Mouse (Mus musculus): ENCODE data around the gene Setd2.

Setd2 gene

DNA sequence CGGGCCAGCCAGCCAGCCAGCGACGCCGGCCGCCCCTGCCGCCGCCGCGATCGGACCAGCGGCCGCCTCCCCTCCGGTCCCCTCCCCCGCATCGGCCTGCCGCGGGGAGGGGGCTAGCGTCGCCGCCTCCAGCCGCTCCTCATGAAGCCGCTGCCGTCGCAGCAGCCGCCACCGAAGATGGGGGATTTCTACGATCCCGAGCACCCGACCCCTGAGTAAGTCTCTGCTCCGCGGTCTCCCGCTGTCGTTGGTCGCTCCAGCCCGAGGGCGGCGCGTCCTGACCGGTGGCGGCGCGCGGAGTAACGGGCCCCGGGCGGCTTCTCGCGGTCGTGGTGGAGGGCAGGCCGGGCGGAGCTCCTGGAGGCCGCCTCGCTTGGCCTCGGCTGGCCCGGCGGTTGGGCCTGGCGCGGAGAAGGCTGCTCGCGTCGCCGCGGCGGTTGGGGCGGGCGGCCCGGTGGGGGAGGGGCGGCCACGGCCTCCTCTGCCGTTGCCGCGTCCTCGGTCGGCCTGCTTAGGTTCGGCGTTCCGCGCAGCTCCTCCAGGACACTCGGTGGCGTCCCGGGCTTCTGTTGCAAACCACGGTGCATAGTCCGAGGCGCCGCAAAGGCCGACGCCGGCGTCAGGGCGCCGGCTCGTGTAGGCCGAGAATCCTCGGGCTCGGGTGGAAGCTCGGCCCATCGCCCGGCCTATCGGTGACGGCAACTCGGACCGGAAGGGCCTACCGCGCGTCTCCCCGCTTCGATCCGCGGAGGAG is at the start of gene Setd2:
Gene Setd2 (plus strand): TSS at position 60 of the 754 bp plus-strand sequence.
- peak; percentile 18 to 47 for DNase-seq (ENCODE audit: low spot score in 2 of 2)

DNA sequence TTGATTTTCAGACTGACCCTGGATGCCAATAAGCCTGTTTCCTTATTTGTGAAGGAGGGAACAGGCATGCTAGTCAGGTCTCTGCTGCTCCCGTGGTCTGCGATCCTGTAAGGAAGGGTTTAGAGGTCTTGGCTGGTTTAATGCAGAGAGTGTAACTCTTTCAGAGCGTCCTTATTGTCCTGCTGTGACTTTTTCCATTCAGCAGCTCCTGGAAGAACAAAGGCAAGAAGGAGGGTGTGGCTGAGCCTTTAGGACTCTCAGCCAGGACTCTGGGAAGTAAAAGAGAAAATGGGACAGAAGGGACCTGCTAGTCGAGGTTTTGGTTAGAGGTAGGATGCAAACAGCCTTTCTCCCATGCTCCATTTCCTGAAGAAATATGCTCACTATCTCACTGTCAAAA is 43.6 kb upstream of the Setd2 start:
- DNase-seq (ENCODE audit: low spot score in 2 of 2): no peak

DNA sequence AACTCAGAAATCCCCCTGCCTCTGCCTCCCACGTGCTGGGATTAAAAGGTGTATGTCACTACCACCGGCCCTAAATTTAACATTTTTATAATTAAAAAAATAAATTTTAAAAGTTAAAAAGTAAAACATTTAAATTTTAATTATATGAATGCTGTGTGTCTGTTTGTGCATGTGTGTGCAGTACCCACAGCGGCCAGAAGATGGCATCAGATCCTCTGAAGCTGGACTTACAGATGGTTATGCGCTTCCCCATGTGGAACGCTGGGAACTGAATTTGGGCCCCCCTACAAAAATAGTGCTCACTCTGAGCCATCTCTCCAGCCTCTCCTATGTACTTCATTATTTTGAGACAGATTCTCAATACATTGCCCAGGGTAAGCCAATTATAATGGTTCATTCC is 41.5 kb upstream of the Setd2 start:
- DNase-seq (ENCODE audit: low spot score in 2 of 2): no peak

DNA sequence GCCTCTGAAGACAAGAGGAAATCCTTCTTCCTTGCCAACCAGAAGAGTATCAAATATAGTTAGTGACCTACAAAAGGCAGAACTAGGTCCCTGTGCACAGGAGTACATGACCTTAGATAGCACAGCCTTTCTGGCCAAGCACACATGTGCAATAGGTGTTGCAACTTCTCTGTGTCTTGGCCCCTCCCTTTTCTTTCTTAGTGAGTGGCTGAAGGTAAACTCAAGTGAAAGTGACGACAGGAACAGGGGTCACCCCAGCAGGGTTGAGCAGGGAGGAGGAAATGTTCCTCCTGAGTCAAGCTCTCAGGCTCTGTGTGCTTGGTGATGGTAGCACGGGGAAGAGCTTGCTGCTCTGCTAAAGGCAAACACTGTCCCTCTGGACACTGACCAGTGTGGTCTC is 6.7 kb upstream of the Setd2 start:
- no peak for DNase-seq (ENCODE audit: low spot score in 2 of 2)

DNA sequence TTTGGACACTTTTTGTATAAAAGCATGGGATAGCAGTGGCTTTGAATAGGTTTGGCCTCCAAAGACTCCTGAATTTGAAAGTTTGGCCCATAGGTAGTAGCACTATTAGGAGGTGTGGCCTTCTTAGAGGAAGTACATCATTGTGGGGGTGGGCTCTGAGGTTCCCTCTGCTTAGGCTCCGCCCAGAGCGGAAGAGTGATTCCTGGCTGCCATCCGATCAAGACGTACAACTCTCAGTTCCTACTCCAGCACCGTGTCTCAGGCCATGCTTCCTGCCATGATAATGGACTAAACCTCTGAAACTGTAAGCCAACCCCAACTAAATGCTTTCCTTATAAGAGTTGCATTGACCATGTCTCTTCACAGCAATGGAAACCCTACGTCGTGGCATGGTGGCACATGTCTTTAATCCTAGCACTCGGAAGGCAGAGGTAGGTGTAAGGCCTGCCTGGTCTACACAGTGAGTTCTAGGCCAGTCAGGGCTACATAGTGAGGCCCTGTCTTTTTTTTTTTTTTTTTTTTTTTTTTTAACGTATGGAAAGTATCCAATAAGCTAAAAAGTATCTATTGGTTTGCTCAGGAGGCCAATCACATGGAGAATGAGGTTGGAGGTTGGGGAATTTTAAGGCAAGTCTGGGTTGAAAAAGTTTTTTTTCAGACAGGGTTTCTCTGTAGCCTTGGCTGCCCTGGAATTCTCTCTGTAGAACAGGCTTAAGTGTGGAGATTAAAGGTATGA is 3.2 kb upstream of the Setd2 start:
- DNase-seq (ENCODE audit: low spot score in 2 of 2): no peak

DNA sequence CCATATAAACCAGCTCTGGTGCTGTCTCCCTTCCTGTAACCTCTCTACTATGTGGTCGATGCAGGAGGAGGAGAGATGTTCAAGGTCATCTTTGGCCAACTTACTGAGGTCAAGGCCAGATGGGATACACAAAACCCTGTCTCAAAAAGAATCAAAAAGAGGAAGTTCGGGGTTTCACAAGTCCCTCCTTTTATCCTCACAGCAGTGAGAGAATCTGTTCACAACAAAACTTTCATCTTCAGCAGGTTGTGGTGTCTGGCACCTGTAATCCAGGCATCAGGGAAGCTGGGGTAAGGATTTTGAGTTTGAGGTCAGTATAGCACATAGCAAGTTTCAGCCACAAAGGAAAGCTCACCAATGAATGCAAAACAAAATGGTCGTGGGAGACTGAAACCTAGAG is 1.7 kb upstream of the Setd2 start:
- DNase-seq (ENCODE audit: low spot score in 2 of 2): no peak

DNA sequence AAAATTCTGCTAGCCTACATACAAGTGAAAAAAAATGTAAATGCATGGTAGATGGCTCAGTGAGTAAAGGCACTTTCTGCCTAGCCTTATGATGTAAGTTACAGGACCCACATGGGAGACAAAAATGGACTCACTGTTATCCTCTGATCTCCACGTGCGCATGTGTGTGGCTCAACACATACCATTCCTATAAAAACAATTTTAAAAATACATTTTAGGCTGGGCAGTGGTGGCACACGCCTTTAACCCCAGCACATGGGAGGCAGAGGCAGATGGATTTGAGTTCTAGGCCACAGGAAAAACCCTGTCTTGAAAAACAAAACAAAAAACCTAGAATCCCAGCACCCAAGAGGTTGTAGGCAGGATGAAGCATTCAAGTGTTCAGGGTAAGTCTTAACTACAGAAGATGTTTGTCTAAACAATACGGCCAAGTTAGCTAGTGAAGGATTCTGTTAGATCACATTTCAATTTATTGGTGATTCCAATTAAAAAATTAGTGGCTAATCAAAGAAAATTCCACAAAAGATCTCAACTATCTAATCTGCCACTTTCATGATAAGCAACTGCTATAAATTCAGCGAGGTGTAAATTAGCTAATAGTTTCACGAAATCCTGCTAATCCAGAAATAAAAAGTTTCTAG is 1.1 kb upstream of the Setd2 start:
- no peak for DNase-seq (ENCODE audit: low spot score in 2 of 2)

DNA sequence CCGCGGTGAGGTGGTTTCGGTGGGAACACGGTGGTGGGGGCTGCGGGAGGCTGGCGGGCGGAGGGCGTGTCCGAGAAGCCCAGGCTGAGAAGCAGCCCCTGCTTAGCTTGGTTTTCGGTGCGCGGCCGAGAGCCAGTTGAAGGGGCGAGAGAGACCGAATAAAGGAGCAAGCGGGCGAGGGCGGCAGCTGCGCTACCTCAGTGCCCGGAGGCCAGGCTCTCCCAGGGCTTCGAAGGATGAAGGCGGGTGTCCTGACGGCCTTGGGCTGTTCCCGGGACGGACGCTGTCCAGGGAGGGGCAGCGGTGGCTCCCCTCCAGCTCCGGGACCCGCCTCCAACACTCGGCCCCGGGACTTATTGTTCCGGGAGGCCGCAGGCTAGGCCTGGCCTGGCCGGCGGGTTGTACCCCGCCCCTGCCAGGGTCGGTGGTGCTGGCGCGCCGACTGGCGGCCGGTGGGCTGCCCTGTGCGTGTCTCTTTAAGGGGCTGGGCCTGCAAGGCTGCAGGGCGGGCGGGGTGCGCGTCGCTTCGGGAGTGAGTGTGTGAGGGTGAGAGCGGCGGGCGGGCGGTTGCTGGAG is 395 bp upstream of the Setd2 start:
- peak; percentile 76 to 93 for DNase-seq (ENCODE audit: low spot score in 2 of 2)

DNA sequence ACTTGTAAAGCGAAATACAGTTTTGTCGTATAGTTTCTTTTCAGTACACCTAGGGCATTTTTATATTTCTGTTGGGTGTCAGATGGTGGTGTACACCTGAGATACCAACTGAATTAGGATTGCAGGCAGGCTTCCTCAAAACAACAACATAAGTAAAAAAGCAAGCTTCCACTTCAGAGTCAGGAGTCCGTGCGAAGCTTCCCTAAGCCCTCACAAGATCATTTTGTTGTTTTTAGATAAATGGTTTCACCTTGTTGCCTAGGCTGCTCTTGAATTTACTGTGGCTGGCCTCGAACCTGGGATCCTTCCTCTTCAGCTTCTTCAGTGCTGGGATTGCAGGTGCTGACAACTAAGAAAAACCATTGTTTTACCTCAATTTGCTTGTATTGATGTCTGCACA is 1.2 kb downstream of the Setd2 start:
- no peak for DNase-seq (ENCODE audit: low spot score in 2 of 2)

DNA sequence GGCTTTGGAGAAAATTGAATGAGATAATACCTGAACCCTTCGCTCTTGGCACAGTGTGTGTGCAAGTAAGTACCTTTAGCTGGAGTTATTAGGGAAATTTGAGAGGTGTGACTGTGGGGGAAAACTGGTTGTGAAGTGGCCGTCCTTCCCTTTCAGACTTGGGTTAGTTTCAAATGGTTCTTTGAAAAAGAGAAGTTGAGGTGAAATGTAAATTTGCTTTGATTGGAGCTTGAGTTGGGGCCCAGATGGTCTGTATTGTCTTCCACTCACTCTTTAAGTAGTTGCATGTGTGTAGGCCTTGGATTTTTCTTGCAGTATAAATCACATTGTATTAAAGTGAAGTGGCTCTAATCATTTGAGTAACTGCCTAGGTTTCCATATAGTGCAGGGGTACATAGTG is 2.7 kb downstream of the Setd2 start:
- no peak for DNase-seq (ENCODE audit: low spot score in 2 of 2)

DNA sequence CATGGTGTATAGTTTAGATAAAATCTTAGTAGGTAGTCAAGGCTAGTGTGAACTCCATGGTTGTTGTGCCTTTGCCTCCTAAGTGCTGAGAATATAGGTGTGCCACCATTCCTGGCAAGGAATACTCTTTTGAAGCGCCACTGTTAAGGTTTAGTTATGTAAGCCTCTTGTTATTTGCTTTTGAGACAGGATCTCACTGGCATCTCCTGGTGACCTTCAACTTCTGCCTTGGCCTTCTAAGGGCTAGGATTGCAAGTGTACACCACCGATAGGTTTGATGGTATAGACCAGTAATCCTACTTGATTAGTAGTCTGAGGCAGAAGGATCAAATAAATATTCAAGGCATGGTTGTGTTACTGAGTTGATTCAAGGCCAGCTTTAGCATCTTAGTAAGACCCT is 4.2 kb downstream of the Setd2 start:
- DNase-seq (ENCODE audit: low spot score in 2 of 2): no peak

DNA sequence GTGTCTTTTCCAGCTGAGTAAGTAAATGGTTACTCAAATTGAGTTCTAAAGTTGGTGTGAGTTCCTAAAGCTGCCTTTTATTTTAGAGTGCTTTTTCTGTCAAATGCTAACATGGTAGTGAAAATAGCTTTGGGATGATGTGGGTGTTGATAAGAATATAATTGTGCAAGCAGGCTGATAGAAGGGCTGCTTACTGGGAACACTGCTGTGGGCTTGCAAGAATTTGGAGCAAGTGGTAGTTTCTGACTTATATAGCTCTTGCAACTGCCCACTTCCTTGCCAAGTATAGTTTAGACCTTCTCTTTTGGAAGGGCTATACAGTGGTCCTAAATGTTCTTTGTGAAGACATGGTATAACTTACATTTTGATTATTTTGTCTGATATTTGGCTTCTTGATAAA is 6.1 kb downstream of the Setd2 start:
- peak in 1 of 2 experiments; percentile 38 for DNase-seq (ENCODE audit: low spot score in 2 of 2)

DNA sequence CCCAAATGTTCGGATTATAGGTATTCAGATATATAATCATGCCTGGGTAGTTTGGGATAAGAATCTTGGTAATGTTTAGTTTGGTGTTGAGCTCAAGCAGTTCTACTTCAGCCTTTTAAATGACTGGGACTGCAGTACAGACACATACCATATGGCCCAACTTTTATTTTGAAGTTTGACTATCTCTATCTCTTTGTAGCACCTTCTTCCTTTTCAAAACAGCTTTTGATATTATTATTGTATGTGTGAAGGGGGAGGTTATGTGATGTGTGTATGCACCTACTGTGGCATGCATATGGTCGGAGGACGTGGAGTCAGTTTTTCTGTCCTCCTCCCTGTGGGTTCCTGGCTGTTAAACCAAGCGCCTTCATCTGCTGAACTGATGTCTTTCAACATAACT is 9.6 kb downstream of the Setd2 start:
- DNase-seq (ENCODE audit: low spot score in 2 of 2): no peak

DNA sequence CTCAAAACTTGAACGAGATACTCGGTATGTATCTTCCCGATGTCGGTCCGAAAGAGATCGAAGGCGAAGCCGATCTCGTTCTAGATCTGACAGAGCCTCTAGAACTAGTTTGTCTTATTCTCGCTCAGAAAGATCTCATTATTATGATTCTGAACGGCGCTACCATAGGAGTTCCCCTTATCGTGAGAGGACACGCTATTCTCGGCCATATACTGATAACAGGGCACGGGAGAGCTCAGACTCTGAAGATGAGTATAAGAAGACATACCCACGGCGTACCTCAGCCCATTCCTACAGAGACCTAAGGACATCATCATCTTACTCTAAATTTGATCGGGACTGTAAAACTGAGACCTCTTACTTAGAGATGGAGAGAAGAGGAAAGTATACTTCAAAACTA is 15.9 kb downstream of the Setd2 start:
- DNase-seq (ENCODE audit: low spot score in 2 of 2): no peak

DNA sequence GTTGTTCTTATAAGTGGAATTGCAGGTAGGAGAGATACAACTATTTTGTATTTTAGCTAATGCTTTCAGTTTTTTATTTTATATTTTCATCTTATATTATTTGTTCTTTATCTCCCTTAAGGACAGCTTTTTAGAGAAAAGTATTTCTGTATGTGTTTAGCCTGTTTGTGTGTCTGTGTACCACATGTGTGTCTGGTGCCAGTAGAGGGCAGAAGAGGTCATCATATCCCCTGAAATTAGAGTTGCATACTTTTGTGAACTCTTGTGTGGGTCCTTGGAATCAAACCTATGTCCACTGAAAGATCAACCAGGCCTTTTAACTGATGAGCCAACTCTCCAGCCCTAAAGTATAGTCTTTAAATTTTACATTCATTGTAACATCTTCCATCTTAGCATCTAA is 35.9 kb downstream of the Setd2 start:
- DNase-seq (ENCODE audit: low spot score in 2 of 2): no peak

DNA sequence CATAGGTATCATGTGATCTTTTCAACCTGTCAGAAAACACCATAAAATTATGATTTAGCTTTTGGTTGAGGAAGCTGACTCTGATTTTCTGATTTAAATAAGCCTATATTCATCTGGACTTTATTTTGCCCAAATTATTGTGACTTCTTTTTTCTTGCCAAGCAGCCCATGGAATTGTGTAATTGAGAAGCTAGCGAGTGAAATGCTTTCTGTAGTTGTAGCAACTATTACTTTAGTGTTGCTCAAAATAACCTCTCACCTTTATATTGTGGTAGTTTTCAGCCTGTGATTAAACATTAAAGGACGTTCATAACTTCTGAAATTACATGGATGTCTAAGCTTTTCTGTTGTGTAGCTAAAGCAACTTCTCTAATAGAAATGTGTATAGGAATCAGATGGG is 49.8 kb downstream of the Setd2 start:
- no peak for DNase-seq (ENCODE audit: low spot score in 2 of 2)

DNA sequence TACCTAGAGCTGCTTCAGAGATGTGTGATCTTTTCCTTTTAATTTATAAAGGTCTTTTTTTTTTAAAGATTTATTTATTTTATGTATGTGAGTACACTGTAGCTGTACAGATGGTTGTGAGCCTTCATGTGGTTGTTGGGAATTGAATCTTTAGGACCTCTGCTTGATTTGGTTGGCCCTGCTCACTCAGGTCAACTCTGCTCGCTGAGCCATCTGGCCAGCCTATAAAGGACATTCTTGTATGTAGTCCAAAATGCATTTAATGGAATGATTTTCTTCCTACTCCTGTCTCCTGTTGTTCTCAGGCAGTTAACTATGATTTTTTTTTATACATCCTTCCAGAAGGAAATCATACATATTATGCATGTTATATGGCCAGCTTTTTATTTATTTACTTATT is 51.1 kb downstream of the Setd2 start:
- DNase-seq (ENCODE audit: low spot score in 2 of 2): no peak

DNA sequence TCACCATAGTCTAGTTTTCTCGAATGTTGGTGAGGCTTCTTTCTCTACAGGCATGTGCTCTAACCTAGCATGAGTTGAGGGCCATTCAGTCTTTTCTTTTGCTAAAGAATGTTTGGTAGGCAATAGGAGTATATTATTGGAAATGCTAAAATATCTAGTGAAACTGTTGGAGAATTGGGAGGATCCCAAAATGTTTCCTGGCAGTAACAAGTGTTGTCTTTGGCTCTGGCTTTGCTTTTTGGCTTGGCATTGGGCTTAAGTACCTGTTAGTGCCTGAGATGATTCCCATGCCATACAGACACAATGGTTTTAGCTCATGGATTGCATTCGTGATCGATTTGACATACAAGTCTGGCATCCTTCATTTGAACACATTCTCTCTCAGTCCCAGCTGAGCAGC is 79.1 kb downstream of the Setd2 start:
- DNase-seq (ENCODE audit: low spot score in 2 of 2): no peak

DNA sequence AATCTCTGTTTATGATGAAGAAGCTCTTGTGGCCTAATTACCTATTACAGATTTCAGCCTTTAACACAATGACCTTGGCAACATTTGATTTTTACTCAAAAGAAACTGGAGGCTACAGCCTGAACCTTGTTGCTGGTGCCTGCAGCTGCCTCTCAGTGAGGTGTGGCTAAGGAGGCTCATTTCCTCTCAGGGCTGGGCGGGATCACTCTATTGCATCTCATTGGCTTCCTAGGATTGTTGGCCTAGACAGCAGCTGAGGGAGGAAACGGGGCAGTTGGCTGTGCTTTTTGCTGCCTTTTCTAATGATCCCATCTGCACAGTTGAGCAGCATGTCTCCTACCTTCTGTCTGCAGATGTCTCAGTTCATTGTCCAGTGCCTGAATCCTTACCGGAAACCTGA is 84.7 kb downstream of the Setd2 start:
- DNase-seq (ENCODE audit: low spot score in 2 of 2): no peak

DNA sequence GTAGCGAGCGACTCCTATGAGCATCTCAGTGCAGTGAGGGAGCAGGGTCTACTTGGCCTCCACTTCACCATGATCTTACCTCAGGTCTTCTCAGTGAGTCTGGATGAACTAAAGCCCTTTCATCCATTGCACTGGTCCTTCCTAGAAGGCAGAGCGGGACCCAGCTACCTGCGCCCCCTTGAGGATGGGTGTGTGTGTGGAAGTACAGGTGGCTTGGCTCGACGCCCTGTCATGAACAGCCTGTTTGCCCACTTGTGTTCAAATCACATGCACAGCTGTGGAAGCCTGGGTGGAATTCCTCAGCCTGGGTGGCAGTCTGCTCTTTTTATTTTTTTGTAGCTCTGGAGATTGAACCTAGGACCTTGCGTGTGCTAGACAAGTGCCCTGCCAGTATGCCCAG is 87.8 kb downstream of the Setd2 start:
- DNase-seq (ENCODE audit: low spot score in 2 of 2): no peak

DNA sequence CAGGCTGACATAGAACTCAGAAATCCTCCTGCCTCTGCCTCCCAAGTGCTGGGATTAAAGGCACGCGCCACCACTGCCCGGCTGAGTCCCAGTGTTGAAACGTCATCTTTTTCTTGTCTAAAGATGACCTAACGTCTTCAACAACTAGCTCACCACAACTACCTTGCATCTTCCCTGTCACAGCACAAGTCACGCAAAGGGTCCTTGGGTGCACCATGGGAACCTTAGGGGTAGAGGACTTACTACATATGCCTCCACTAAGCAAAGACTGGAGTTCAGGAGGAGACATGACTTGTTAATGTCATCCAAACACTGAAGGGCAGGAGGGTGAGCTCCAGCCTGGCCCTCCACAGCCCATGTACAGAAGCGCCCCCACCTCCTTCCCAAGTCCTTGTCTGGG is 88.3 kb downstream of the Setd2 start:
- DNase-seq (ENCODE audit: low spot score in 2 of 2): no peak

DNA sequence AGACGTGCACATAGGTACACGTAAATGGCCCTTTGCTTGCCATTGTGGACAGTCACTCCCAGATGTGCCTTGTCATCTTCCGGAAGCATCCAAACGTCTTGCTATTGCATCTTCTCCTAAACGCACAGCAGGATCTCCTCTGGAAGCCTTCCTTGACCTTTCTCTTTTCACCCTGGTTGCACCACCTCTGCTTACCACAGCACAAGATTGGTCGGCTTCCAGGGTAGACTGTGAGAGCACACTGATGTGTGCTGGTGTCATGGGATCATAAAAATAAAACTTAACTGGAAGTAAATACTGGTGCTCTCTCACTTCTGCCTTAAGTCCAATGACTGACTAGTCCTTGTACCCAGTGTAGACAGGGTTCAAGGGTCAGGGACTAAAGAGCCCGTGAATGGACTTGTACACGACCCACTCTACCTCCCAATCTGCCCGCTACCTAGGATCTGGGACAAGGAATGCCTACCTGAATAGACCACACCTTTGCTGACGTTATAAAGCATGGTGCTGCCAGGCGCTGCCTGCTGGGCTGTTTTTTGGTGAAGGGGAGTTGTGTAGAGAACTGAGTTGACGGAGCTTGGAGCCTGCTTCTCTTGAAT is 90.3 kb downstream of the Setd2 start:
- no peak for DNase-seq (ENCODE audit: low spot score in 2 of 2)
